Mouse (Mus musculus): ENCODE measurements at regions not wholly inside any gene's neighbourhood (a gene's known extent, or its start where the extent isn't known, plus 50 kb on each side); places are given as distances from the start of the nearest gene placed in this dataset.

- TF ChIP-seq GATA1 (IDR thresholded peaks at IDR 0.05; ENCODE audit: borderline replicate concordance, low read length) (no peak), FLI1 (IDR thresholded peaks at IDR 0.05; ENCODE audit: low read length) (no peak)
These were observed 202.2 kb downstream of the Gm5426 start for GRCm38 (mm10) chr10:96338609-96338978.

Data from megakaryocyte, embryonic 14.5 days (primary cell).